Mouse (Mus musculus) hindbrain, embryonic 14.5 days (tissue): ENCODE measurements at regions not wholly inside any gene's neighbourhood (a gene's known extent, or its start where the extent isn't known, plus 50 kb on each side); places are given as distances from the start of the nearest gene placed in this dataset.
A peak's percentile ranks its signal among the peaks of the same experiment; 100 is the strongest.

Experiments used
- ATAC-seq: fragments of 200-750 bp; cut with Nextera tagmentation; 2 replicates; pipeline ENCODE4 v1.8.0; 2017; ENCODE audit warnings: moderate number of reproducible peaks, mild to moderate bottlenecking, moderate TSS enrichment, moderate library complexity; ENCODE audit not compliant: low FRiP score
- DNase-seq: peaks from one replicate; pipeline ENCODE4 v3.0.0-alpha.2; 2015; ENCODE audit warnings: low spot score
- H3K27ac ChIP-seq: fragments of 300-500 bp; sonication (generic); 2 replicates; pipeline ENCODE4 v1.5.1; 2014; ENCODE audit warnings: mild to moderate bottlenecking, moderate library complexity
- H3K27me3 ChIP-seq: fragments of 300-500 bp; sonication (generic); 2 replicates; pipeline ENCODE4 v1.6.1; 2014; ENCODE audit warnings: mild to moderate bottlenecking, low read length, mixed read lengths; ENCODE audit not compliant: control insufficient read depth, insufficient read depth
- H3K36me3 ChIP-seq: fragments of 300-500 bp; sonication (generic); replicated peaks from 2 replicates; pipeline ENCODE4 v1.6.1; 2014; ENCODE audit not compliant: control insufficient read depth, insufficient read depth
- H3K4me1 ChIP-seq: fragments of 300-500 bp; sonication (generic); replicated peaks from 2 replicates; pipeline ENCODE4 v1.6.1; 2014; ENCODE audit warnings: antibody characterized with exemption, low read length, mixed read lengths; ENCODE audit not compliant: control insufficient read depth, insufficient read depth
- H3K4me2 ChIP-seq: fragments of 300-500 bp; sonication (generic); replicated peaks from 2 replicates; pipeline ENCODE4 v1.6.1; 2014; ENCODE audit warnings: mild to moderate bottlenecking, moderate library complexity
- H3K4me3 ChIP-seq: fragments of 300-500 bp; sonication (generic); replicated peaks from 2 replicates; pipeline ENCODE4 v1.5.1; 2014; ENCODE audit warnings: mild to moderate bottlenecking, low read length
- H3K9ac ChIP-seq: fragments of 300-500 bp; sonication (generic); 2 replicates; pipeline ENCODE4 v1.6.1; 2014
- H3K9me3 ChIP-seq: fragments of 300-500 bp; sonication (generic); 2 replicates; pipeline ENCODE4 v1.6.1; 2016; ENCODE audit warnings: low read length; ENCODE audit not compliant: control insufficient read depth
- WGBS: fragments of 180-500 bp; shearing (Covaris S2); extraction: QIAGEN DNeasy Blood & Tissue Kit; methylation state at CpG from one replicate; pipeline ENCODE4 v1.1.7; 2014; 5-methylcytosine and 5-hydroxymethylcytosine counted together

DNA sequence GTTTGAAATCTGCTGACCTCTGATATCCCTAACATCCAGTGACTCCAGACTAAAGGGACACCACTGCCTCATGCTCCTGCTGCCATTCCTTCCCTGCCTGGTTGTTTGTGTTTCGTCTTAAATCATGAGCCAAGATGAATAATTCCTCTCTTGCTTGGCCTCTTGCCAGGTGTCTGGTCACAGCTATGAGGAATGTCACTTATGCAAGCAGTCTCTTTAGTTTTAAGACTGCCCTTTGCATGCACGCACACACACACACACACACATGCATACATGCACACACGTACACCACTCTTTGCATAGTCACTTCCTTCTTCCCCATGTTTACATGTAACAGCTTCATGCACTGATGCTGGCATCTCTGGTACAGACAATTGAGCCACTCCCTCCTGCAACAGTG lies 543.0 kb upstream of the Jmjd1c start:
- no peaks in the 10 kb centered on the region for H3K36me3 ChIP-seq
- no peaks in the 10 kb centered on the region for H3K27me3 ChIP-seq
- peak; percentile 50 for DNase-seq
- no peak overlapping the region for H3K4me3 ChIP-seq
- WGBS, result 55% methylated on average over 3 of the region's 3 CpGs
- no peak overlapping the region for H3K27ac ChIP-seq
- no peak overlapping the region for H3K9ac ChIP-seq
- H3K9me3 ChIP-seq, result no peaks in the 10 kb centered on the region
- 0 out of 2 replicates have a peak, but pooled peaks cover 5% of the 10 kb centered on the region for H3K4me1 ChIP-seq
- no peak overlapping the region for H3K4me2 ChIP-seq
- no peak for ATAC-seq

DNA sequence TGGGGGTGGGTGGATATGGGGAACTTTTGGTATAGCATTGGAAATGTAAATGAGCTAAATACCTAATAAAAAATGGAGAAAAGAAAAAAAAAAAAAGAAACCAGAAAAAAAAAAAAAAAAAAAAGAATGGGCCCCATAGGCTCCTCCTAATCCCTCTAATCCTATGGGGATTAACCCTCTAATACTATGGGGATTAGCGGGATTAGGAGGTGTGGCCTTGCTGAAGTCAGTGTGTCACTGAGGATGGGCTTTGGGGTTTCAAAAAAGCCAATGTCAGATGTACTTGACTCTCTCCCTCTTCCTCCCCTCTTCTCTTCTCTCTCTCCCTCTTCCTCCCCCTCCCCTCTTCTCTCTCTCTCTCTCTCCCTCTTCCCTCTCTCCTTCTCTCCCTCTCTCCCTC lies 541.7 kb upstream of the Jmjd1c start:
- no peak for ATAC-seq
- H3K4me2 ChIP-seq, result no peak overlapping the region
- H3K4me1 ChIP-seq, result 0 out of 2 replicates have a peak, but pooled peaks cover 5% of the 10 kb centered on the region
- H3K9ac ChIP-seq, result no peak overlapping the region
- DNase-seq, result no peak
- no peak overlapping the region for H3K4me3 ChIP-seq
- no peaks in the 10 kb centered on the region for H3K27me3 ChIP-seq
- no peaks in the 10 kb centered on the region for H3K36me3 ChIP-seq
- WGBS, result 62% methylated on average over 1 of the region's 1 CpGs
- H3K9me3 ChIP-seq, result no peaks in the 10 kb centered on the region
- no peak overlapping the region for H3K27ac ChIP-seq

DNA sequence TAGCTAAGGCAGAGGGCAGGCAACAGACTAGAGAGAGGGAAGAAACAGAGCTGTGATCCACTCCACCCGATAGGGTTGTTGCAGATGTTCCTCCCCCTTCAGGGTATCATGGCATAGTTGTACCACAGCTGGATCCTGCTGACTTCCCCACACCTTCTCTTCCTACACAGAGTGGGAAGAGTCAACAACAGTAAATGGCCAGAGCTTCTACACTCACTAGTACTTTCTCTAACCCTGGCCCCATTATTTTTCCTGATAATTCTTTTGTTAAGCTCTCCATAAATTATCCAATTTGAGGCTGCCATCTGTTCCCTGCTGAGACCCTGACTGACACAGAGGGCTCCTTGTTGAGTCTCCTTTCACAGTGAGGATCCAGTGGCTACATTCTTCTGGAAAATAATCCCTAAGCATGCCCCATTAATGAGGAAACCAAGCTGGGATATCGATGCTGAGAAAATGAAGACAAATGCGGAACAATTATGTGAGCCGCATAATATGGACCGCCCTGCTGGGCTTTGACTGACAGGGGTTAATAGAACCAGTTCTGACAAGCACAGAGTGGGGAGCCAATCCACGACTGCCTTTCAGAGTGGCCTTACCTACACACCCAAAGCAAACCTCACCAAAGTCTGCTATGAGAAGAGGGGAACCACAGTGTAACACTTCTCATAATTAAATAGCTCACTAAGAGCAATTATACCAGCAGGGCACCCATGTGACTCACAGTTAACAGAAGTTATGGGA lies 537.7 kb upstream of the Jmjd1c start:
- no peak for DNase-seq
- no peak overlapping the region for H3K9ac ChIP-seq
- no peak overlapping the region for H3K4me2 ChIP-seq
- 17% methylated on average over 6 of the region's 6 CpGs for WGBS
- no peaks in the 10 kb centered on the region for H3K36me3 ChIP-seq
- H3K27me3 ChIP-seq, result no peaks in the 10 kb centered on the region
- no peaks in the 10 kb centered on the region for H3K9me3 ChIP-seq
- ATAC-seq, result peak; percentile 80
- H3K4me3 ChIP-seq, result no peak overlapping the region
- no peaks in the 10 kb centered on the region for H3K4me1 ChIP-seq
- H3K27ac ChIP-seq, result no peak overlapping the region

- Histone ChIP-seq H3K4me2 (no peak overlapping the region), H3K4me1 (no peaks in the 10 kb centered on the region), H3K36me3 (no peaks in the 10 kb centered on the region), H3K27me3 (no peaks in the 10 kb centered on the region), H3K4me3 (no peak overlapping the region), H3K9ac (no peak overlapping the region), H3K27ac (no peak overlapping the region), H3K9me3 (no peaks in the 10 kb centered on the region)
- 59% methylated on average over 6 of the region's 6 CpGs for WGBS
- no peak for DNase-seq
- no peak for ATAC-seq
Observed at GRCm38 (mm10) chr10:66565374-66565773, 530.6 kb upstream of the Jmjd1c start.

DNA sequence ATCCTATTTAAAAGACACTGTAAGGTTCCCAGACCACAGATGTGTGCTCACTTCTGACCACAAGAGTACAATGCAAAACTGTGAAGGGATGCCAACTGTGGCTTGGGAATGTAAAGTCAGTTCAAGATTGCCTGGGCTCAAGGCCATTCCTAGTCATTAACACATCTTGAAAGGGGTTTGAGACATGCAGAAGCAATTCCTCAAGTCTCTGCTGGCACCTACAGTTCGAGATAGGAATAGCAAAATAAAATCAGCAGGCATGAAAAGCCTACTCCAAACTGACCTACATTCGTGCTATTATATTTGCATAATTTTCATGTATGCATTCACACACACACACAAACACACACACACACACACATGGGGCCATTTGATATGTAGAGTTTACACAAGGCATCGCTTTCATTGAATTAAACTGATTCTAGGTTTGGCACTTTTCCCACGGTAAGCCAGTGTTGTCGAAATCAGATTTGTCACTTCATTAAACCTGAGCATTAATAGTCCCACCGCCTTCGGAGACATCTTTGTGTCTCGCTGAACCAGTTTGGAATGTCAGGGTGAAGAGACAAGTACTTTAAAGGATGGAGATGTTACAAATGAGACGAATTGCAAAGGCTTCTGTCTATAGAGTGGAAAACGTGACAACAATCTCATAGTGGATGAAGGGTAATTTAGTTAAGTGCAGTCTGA lies 520.9 kb upstream of the Jmjd1c start:
- H3K4me2 ChIP-seq, result no peak overlapping the region
- peak; percentile 79 for DNase-seq
- ATAC-seq, result peak; percentile 74; the same call in 1 of the 2 replicates
- H3K9me3 ChIP-seq, result peaks cover 6% of the 10 kb centered on the region; the same call in 1 of the 2 replicates
- H3K27me3 ChIP-seq, result no peaks in the 10 kb centered on the region
- 39% methylated on average over 10 of the region's 10 CpGs for WGBS
- no peak overlapping the region for H3K9ac ChIP-seq
- no peak overlapping the region for H3K27ac ChIP-seq
- no peak overlapping the region for H3K4me3 ChIP-seq
- no peaks in the 10 kb centered on the region for H3K4me1 ChIP-seq
- no peaks in the 10 kb centered on the region for H3K36me3 ChIP-seq

DNA sequence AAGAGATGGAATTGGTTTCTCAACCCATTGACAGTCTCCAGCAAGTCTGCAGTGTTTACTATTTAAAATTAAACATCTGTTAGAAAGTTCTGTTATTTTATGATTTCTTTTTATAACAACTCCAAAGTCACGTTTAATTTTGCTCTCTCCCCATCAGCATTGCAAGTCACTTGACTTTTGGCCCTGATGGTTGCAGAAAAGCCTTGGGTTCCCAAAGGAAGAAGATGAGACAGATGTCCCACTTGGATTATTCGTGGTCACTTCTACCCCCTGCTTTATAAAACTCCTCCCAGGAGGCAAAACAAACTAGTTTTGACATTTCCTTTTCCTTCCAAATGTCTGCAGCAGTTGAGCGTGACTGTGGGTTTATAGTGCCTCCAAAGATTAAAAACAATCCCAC lies 502.9 kb upstream of the Jmjd1c start:
- Histone ChIP-seq H3K4me2 (no peak overlapping the region), H3K27ac (no peak overlapping the region), H3K4me1 (no peaks in the 10 kb centered on the region), H3K4me3 (no peak overlapping the region), H3K27me3 (no peaks in the 10 kb centered on the region), H3K36me3 (no peaks in the 10 kb centered on the region), H3K9ac (no peak overlapping the region), H3K9me3 (no peaks in the 10 kb centered on the region)
- WGBS, result 78% methylated on average over 3 of the region's 3 CpGs
- DNase-seq (no peak), ATAC-seq (no peak)

- no peaks in the 10 kb centered on the region for H3K36me3 ChIP-seq
- ATAC-seq, result no peak
- H3K9me3 ChIP-seq, result no peaks in the 10 kb centered on the region
- no peak overlapping the region for H3K4me3 ChIP-seq
- H3K4me1 ChIP-seq, result no peaks in the 10 kb centered on the region
- no peaks in the 10 kb centered on the region for H3K27me3 ChIP-seq
- 78% methylated on average over 6 of the region's 6 CpGs for WGBS
- DNase-seq, result no peak
- H3K4me2 ChIP-seq, result no peak overlapping the region
- no peak overlapping the region for H3K9ac ChIP-seq
- no peak overlapping the region for H3K27ac ChIP-seq
Observed at GRCm38 (mm10) chr10:66593506-66593905, 502.4 kb upstream of the Jmjd1c start.

DNA sequence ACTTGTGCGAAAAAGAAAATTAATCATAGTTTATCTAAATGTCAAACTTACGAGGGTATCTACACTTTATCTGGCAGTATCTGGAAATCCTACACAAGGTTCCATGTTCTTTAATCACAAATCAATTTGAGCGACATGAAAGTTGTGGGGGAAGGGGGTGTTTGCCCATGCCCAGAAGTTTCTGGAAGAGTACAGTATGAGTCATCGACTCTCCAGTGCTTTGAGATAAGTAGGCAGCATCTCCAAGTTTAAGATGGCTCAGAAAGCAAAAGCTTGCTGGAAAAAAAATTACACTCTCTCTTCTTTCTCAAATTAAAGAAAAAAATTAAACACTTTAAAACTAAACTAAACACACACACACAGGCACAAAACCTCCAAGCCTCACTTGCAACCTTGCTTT lies 498.0 kb upstream of the Jmjd1c start:
- H3K27me3 ChIP-seq, result no peaks in the 10 kb centered on the region
- no peak overlapping the region for H3K4me3 ChIP-seq
- H3K9ac ChIP-seq, result no peak overlapping the region
- WGBS, result 93% methylated on average over 4 of the region's 4 CpGs
- H3K4me1 ChIP-seq, result no peaks in the 10 kb centered on the region
- ATAC-seq (no peak), DNase-seq (no peak)
- H3K9me3 ChIP-seq, result no peaks in the 10 kb centered on the region
- no peak overlapping the region for H3K4me2 ChIP-seq
- no peak overlapping the region for H3K27ac ChIP-seq
- H3K36me3 ChIP-seq, result no peaks in the 10 kb centered on the region

DNA sequence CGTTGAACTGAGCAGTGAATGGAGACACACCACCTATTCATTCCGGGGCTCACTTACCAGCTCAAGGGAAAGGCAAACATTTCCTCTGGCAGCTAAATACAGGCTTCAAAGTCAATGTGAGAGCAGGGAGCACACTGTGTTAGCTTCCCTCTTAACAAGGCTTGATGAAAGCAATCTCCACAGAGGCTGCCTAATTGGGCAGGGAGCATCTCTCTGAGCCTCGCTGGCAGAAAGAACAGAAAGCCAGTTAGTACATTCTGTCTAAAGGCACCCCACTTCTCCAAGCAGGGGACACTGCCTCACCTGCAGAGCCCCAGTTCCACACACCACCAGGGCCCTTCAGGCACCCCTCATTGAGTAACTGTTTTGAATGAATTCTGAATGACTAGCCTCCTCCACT lies 488.8 kb upstream of the Jmjd1c start:
- no peak for ATAC-seq
- no peaks in the 10 kb centered on the region for H3K36me3 ChIP-seq
- no peaks in the 10 kb centered on the region for H3K4me1 ChIP-seq
- no peak overlapping the region for H3K9ac ChIP-seq
- DNase-seq, result no peak
- WGBS, result 69% methylated on average over 3 of the region's 3 CpGs
- H3K27ac ChIP-seq, result no peak overlapping the region
- no peak overlapping the region for H3K4me3 ChIP-seq
- no peak overlapping the region for H3K4me2 ChIP-seq
- no peaks in the 10 kb centered on the region for H3K9me3 ChIP-seq
- H3K27me3 ChIP-seq, result no peaks in the 10 kb centered on the region
